Mouse (Mus musculus) testis, adult 2 months (tissue): Measurements from ENCODE around the gene Cars2. TPM values are rescaled to one million over a fixed set of nuclear protein-coding genes. Genes with fewer than 3 reads are reported as not detected.

Experiments used
- H3K27ac ChIP-seq: fragments of 200-500 bp; 2 replicates; pipeline ENCODE4 v1.5.1; 2012; ENCODE audit warnings: low read depth, low read length; ENCODE audit not compliant: control insufficient read depth, insufficient read depth
- H3K27me3 ChIP-seq: fragments of 200-500 bp; 2 replicates; pipeline ENCODE4 v1.6.1; 2012; ENCODE audit warnings: mild to moderate bottlenecking, low read length, moderate library complexity; ENCODE audit not compliant: control insufficient read depth, insufficient read depth
- H3K36me3 ChIP-seq: fragments of 200-500 bp; 2 replicates; pipeline ENCODE4 v1.6.1; 2012; ENCODE audit warnings: mild to moderate bottlenecking, low read length; ENCODE audit not compliant: control insufficient read depth, insufficient read depth
- H3K4me1 ChIP-seq: fragments of 200-500 bp; 2 replicates; pipeline ENCODE4 v1.6.1; 2012; ENCODE audit warnings: low read length; ENCODE audit not compliant: control insufficient read depth, insufficient read depth
- H3K4me3 ChIP-seq: fragments of 200-500 bp; 2 replicates; pipeline ENCODE4 v1.5.1; 2012; ENCODE audit warnings: low read depth, mild to moderate bottlenecking, low read length, moderate library complexity, mixed read lengths; ENCODE audit not compliant: control insufficient read depth
- CTCF ChIP-seq: fragments of 200-500 bp; IDR thresholded peaks from 2 replicates; pipeline ENCODE4 v1.5.1; 2012; ENCODE audit warnings: low read depth, mild to moderate bottlenecking, inconsistent platforms, low read length, moderate library complexity; ENCODE audit not compliant: control insufficient read depth, insufficient read depth, insufficient replicate concordance
- POLR2A ChIP-seq: fragments of 200-500 bp; IDR thresholded peaks from 2 replicates; pipeline ENCODE4 v1.6.1; 2012; ENCODE audit warnings: low read depth, mild to moderate bottlenecking, inconsistent platforms, low read length, moderate library complexity; ENCODE audit not compliant: control insufficient read depth
- polyA plus RNA-seq: library from polyadenylated mRNA; depleted of rRNA; stranded (reverse); fragments of >200 nt; gene quantifications from 2 replicates; pipeline ENCODE4 v1.2.3, GENCODE M21; 2012

The Cars2 gene
- polyA plus RNA-seq, 1 experiment: 21.5 TPM

- no peak for TF ChIP-seq CTCF
- no peak for TF ChIP-seq POLR2A
Observed at GRCm38 (mm10) chr8:11523331-11523730, 27.3 kb downstream of the Cars2 start.

GRCm38 (mm10) chr8:11518676-11519075 is 31.9 kb downstream of the Cars2 start:
- no peaks in the 10 kb centered on the region for H3K36me3 ChIP-seq
- no peaks in the 10 kb centered on the region for H3K27me3 ChIP-seq
- H3K4me3 ChIP-seq: no peak overlapping the region
- no peak overlapping the region for H3K27ac ChIP-seq
- TF ChIP-seq POLR2A (no peak), CTCF (no peak)
- no peaks in the 10 kb centered on the region for H3K4me1 ChIP-seq

More at GRCm38 (mm10) chr8:11523331-11523730, 27.3 kb downstream of the Cars2 start:
- Histone ChIP-seq H3K36me3 (no peaks in the 10 kb centered on the region), H3K4me3 (no peak overlapping the region), H3K27ac (no peak overlapping the region), H3K27me3 (no peaks in the 10 kb centered on the region), H3K4me1 (no peaks in the 10 kb centered on the region)

- no peaks in the 10 kb centered on the region for H3K27me3 ChIP-seq
- H3K36me3 ChIP-seq: no peaks in the 10 kb centered on the region; the same call in 1 of the 2 replicates
- H3K4me1 ChIP-seq: no peaks in the 10 kb centered on the region
- H3K4me3 ChIP-seq: no peak overlapping the region
- TF ChIP-seq POLR2A (no peak), CTCF (no peak)
- no peak overlapping the region for H3K27ac ChIP-seq
Observed at GRCm38 (mm10) chr8:11518056-11518396, 32.6 kb downstream of the Cars2 start.

GRCm38 (mm10) chr8:11517366-11518055 is 33.1 kb downstream of the Cars2 start:
- H3K36me3 ChIP-seq: no peaks in the 10 kb centered on the region; the same call in 1 of the 2 replicates
- H3K27ac ChIP-seq: no peak overlapping the region

GRCm38 (mm10) chr8:11516292-11516691 is 34.3 kb downstream of the Cars2 start:
- H3K4me1 ChIP-seq: no peaks in the 10 kb centered on the region
- no peak for TF ChIP-seq POLR2A
- no peaks in the 10 kb centered on the region; the same call in 1 of the 2 replicates for H3K36me3 ChIP-seq
- no peak overlapping the region for H3K4me3 ChIP-seq
- no peak overlapping the region for H3K27ac ChIP-seq
- H3K27me3 ChIP-seq: no peaks in the 10 kb centered on the region

More at GRCm38 (mm10) chr8:11517366-11518055, 33.1 kb downstream of the Cars2 start:
- Histone ChIP-seq H3K27me3 (no peaks in the 10 kb centered on the region), H3K4me1 (no peaks in the 10 kb centered on the region), H3K4me3 (no peak overlapping the region)
- TF ChIP-seq POLR2A: no peak
- TF ChIP-seq CTCF: no peak

GRCm38 (mm10) chr8:11513247-11513646 is 37.3 kb downstream of the Cars2 start:
- TF ChIP-seq POLR2A (no peak), CTCF (no peak)
- Histone ChIP-seq H3K36me3 (no peaks in the 10 kb centered on the region; the same call in 1 of the 2 replicates), H3K4me3 (no peak overlapping the region), H3K4me1 (no peaks in the 10 kb centered on the region), H3K27ac (no peak overlapping the region), H3K27me3 (no peaks in the 10 kb centered on the region)

GRCm38 (mm10) chr8:11512711-11513110 is 37.9 kb downstream of the Cars2 start:
- no peaks in the 10 kb centered on the region for H3K27me3 ChIP-seq
- no peak overlapping the region for H3K27ac ChIP-seq
- H3K4me3 ChIP-seq: no peak overlapping the region
- H3K4me1 ChIP-seq: no peaks in the 10 kb centered on the region
- no peaks in the 10 kb centered on the region; the same call in 1 of the 2 replicates for H3K36me3 ChIP-seq
- TF ChIP-seq POLR2A (no peak), CTCF (no peak)
